Mouse (Mus musculus): ENCODE data around the gene Lrig3.

DNA sequence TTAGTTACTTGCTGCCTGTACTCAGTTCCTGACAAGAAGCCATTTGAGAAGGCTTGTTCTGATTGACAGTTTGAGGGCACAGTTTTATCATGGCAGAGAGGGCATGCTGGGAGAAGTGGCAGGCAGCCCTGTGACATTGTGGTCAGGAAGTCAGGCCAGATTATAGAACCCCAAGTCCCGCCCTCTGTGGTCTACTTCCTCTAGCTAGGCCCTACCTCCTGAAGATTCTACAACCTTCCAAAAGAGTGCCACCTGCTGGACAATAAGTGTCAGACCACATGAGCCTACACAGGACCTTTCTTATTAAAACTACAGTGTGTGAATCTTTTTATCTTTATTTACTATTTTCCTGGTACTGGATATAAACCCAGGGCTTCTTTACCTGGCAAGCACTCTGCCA is 28.9 kb downstream of the Lrig3 start:
- TF ChIP-seq POLR2A (IDR thresholded peaks at IDR 0.05; ENCODE audit: low read depth, low read length) = no peak
- TF ChIP-seq CTCF (IDR thresholded peaks at IDR 0.05; ENCODE audit: extremely low read depth, insufficient read length, insufficient replicate concordance, low read depth, low read length) = peak; percentile 35; the same call in 1 of the 2 replicates
